Mouse (Mus musculus): ENCODE measurements around the gene Fgfr2.

DNA sequence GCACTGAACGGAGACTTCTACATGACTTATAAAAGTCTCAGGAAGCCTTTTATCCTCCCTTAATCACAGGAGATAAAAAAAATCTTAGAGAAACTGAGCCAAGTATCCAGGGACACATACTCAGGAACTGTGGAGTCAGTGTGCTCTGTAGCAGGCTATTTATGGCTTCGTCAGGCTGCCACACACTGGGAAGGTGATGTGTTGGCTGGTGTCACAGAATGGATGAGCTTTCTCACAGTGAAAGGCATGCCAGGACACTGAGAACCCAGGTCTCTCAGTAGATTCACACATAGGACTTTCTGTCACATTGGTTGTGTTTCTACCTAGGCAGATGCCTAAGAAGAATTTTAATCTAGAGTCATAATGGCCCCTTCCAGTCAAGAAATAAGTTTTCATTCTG, 2008.7 kb downstream of the Fgfr2 start:
- TF ChIP-seq CTCF (conservative IDR thresholded peaks at IDR 0.05; ENCODE audit: insufficient read depth, insufficient read length, low read depth, low read length) (no peak), POLR2A (IDR thresholded peaks at IDR 0.05; ENCODE audit: low read depth, low read length) (no peak)

Data from kidney, adult 2 months (tissue).